Mouse (Mus musculus): ENCODE measurements around the gene Cfl1. TPM values are rescaled to one million over a fixed set of nuclear protein-coding genes. Genes with fewer than 3 reads are reported as not detected.

Cfl1 gene
- polyA plus RNA-seq (2017; shearing (Covaris generic)) = 2,966 TPM

DNA sequence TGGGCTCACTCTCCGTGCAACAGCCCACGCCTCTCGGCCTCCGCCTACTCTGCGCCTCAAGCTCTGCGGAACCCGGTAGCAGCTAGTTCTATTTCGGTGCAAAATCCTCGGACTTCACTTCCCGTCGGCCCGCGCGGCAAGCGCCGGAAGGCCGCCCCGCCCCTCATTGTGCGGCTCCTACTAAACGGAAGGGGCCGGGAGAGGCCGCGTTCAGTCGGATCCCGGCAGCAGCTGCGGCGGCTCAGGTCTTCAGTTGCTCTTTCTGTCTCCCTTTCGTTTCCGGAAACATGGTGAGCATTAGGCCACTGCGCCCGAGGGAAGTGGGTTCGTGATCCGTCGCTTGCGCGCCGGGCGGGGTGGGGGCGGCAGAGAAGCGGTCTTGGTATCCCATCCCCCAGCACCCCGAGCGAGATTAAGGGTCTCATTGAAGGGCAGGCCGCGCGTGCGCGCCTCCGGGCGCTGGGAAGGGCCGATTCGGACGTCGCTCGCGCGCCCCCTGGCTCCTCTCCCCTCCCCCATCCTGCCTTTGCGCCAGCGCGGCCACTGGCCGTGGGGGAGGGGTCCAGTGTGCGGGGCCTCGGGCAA lies at the start of gene Cfl1:
Cfl1 (plus strand) TSS at position 143 of the 585 bp plus-strand sequence.

DNA sequence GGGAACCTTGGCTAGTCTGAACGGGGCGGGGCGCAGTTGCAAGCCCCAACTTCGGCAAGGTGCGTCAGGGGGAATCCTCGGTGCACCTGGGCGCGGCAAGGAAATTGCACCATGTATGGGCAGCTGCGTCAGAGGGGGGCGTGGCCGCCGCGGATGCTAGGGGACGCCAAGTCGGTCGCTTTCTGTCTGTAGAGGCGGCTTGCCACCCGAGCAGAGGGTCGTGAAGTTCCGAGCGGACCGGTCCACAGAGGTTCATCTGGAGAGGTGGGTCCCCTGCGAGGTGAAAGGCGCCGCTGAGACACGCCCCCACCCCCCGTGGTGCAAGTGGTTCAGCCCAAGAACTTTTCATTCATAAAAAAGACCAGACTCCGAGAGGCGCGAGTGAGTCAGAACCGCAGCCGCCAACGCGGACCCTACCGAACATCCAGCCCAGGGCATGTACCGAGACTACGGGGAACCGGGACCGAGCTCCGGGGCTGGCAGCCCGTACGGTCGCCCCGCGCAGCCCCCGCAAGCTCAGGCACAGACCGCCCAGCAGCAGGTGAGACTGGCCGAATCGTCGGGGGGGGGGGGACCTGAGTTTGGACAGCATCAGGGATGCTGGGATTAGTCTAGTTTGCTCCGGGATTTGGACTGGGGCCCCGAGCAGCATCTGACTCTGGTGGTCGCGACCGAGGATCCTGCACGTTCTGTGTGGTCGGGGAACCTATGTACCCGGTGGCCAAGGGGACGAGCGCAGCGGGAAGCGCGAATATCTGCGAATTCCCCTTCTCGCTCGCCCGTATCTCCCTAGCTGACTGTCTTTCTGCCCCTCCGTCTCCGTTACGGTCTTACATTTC lies 42.5 kb upstream of the Cfl1 start, which contains the start of gene Fosl1:
Fosl1 (plus strand) TSS at position 33 of the 839 bp plus-strand sequence.

GRCm38 (mm10) chr19:5457746-5458442 lies 32.4 kb upstream of the Cfl1 start, which contains the start of gene Ccdc85b:
TSS of gene Ccdc85b (minus strand) at chr19:5457894.

DNA sequence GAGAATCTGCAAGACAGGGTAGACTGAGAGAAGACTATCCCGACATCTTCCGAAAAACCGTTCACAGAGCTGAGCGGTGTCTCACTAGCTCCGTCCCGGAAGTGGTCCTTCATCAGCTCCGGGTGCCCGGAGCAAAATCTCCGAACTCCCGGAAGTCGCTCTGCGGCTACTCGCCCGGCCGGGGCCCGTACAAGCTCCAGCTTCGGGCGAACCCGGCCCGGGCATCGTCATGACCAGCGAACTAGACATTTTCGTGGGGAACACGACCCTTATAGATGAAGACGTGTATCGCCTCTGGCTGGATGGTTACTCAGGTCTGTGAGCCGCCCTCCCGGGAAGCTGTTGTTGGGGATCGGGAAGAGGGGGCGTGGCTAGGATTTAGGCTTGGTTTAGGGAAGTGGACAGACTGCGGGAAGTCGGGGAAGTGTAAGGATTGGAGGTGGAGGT lies 29.8 kb upstream of the Cfl1 start, which contains the start of gene Fibp:
Fibp (plus strand) TSS at position 151 of the 447 bp plus-strand sequence.

DNA sequence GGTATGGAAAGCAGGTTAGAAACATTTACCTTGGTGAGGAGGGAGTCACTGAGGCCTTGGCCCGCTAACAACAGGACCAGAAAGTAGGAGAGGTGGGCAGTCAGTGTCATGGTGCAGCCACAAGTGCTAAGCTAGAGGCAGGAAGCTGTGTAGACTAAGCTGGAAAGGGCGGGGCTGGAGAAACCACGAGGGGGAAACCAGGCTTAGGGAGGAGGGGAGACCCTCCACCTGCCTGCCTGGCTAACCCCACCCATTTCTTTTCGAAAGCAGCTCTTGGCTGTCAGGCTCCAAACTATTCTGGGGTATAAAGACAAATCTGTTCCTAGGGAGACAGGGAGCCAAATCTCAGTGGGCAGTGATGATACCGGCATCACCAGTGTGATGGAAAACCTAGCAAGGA lies 21.9 kb upstream of the Cfl1 start, which contains the start of gene Ctsw:
Ctsw (minus strand) TSS at position 134 of the 400 bp plus-strand sequence.

DNA sequence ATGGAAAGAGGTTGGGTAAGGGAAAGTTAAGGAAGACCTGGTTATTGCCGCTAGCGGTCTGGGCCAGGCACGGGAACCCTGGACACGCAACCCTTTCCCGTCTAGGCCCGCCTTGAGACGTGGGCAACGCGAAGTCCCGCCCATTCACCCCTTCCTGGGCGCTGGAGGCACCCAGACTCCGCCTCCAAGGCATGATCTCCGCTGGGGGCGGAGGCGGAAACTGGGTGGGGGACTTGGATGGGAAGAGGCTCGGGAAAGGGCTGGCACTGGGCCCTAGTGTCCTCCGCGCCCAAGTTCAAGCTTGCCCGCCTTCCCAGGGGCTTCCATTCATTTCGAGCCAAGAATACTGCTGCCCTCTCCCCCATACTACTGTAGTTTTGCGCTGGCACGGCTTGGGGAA lies 16.5 kb upstream of the Cfl1 start, which contains the start of gene Efemp2:
Efemp2 (plus strand) TSS at position 235 of the 400 bp plus-strand sequence.

GRCm38 (mm10) chr19:5487768-5488550 lies 2.3 kb upstream of the Cfl1 start, which contains the start of gene Mus81:
TSS of gene Mus81 (minus strand) at chr19:5488402.

DNA sequence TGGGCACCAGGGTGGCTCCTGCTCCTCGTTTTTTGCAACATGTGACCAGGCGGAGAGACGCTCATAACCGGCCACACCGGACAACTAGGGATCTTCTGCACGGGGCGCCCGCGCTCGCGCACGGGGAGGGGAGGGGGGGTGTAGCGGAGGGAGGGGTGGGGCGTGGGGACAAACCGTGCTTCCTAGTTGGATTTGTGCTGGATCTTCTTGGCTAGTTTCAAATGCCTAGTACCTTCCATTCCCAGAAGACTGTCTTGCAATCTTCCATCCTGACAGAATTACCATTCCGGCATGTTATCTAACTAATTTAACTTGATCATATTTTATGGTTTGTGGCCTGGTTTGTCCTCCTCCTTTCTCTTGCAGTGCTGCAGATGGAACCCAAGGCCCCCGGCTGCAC lies 13.4 kb downstream of the Cfl1 start, which contains the start of gene 1700020D05Rik:
1700020D05Rik (minus strand) TSS at position 101 of the 400 bp plus-strand sequence.

DNA sequence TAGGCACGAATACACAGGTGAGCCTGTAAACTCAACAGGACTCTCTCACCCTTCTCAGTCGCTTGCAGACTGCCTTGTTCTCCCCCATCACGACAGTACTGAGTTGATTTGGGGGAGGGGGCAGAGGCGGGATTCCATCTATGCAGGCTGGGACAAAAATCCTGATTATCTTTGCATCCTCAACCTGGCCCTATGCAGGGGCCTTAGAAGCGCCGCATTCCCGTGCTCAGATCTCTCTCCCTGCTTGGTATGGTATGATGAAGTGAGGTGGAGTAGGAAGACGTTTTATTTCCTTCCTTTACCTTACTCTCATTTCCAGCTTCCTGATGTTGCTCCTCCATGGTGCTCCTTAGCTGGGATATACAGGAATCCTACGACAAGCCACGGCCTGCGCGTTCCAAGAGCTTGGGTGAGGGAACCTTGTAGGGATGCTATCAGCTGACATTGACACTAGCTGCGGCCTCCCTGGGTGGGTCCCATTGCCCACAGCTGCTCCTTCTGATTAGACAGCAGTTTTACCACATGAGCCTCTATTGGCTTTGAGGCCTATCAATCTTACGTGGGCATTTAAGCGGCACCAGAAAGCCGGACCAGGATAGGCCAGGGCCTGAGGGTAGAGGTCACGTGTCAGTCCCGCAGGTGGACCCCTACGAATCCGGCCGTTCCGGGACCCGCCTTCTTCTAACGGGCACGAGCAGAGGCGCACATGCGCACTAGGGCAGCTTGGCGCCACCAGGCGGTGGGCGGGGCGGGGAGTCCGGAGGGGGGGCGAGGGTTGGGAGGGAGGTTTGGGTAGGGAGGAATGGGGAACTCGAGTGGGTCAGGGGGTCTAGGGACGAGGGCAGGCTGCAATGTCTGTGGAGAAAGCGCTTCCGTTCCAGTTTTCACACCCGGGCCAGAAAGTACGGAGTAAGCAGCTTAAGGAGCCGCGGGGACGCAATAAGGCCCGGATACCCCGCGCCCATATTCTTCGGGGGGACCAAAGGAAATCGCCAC lies 20.1 kb downstream of the Cfl1 start, which contains the start of gene Snx32:
Snx32 (minus strand) TSS at position 508 of the 996 bp plus-strand sequence.

Other genes with a start within 250 kb of the Cfl1 start
- 92.1 TPM for gene Pacs1, start 217.3 kb upstream of the Cfl1 start, polyA plus RNA-seq (2017; shearing (Covaris generic))
- 304 TPM for gene Sf3b2, start 195.0 kb upstream of the Cfl1 start, polyA plus RNA-seq (2017; shearing (Covaris generic))
- not detected for gene Gal3st3, start 192.1 kb upstream of the Cfl1 start, polyA plus RNA-seq (2017; shearing (Covaris generic))
- not detected for gene Catsper1, start 154.7 kb upstream of the Cfl1 start, polyA plus RNA-seq (2017; shearing (Covaris generic))
- 0.10 TPM for gene Cst6, start 140.9 kb upstream of the Cfl1 start, polyA plus RNA-seq (2017; shearing (Covaris generic))
- gene Eif1ad, start 123.7 kb upstream of the Cfl1 start, polyA plus RNA-seq (2017; shearing (Covaris generic)) = 47.5 TPM
- 160 TPM for gene Banf1, start 123.3 kb upstream of the Cfl1 start, polyA plus RNA-seq (2017; shearing (Covaris generic))
- 224 TPM for gene Sart1, start 101.8 kb upstream of the Cfl1 start, polyA plus RNA-seq (2017; shearing (Covaris generic))
- gene Tsga10ip, start 87.9 kb upstream of the Cfl1 start, polyA plus RNA-seq (2017; shearing (Covaris generic)) = 1.1 TPM
- 180 TPM for gene Drap1, start 65.5 kb upstream of the Cfl1 start, polyA plus RNA-seq (2017; shearing (Covaris generic))
- 23.6 TPM for gene AI837181, start 65.3 kb upstream of the Cfl1 start, polyA plus RNA-seq (2017; shearing (Covaris generic))
- gene Fosl1, start 42.9 kb upstream of the Cfl1 start, polyA plus RNA-seq (2017; shearing (Covaris generic)) = not detected
- gene Ccdc85b, start 32.6 kb upstream of the Cfl1 start, polyA plus RNA-seq (2017; shearing (Covaris generic)) = 5.7 TPM
- gene Fibp, start 29.8 kb upstream of the Cfl1 start, polyA plus RNA-seq (2017; shearing (Covaris generic)) = 59.4 TPM
- 473 TPM for gene Ctsw, start 21.9 kb upstream of the Cfl1 start, polyA plus RNA-seq (2017; shearing (Covaris generic))
- 2.7 TPM for gene Efemp2, start 16.5 kb upstream of the Cfl1 start, polyA plus RNA-seq (2017; shearing (Covaris generic))
- 18.9 TPM for gene Mus81, start 2.1 kb upstream of the Cfl1 start, polyA plus RNA-seq (2017; shearing (Covaris generic))
- 0.38 TPM for gene 1700020D05Rik, start 13.3 kb downstream of the Cfl1 start, polyA plus RNA-seq (2017; shearing (Covaris generic))
- gene Snx32, start 20.1 kb downstream of the Cfl1 start, polyA plus RNA-seq (2017; shearing (Covaris generic)) = 3.2 TPM
- gene Ovol1, start 70.2 kb downstream of the Cfl1 start, polyA plus RNA-seq (2017; shearing (Covaris generic)) = 0.17 TPM
- 9.9 TPM for gene Ap5b1, start 77.6 kb downstream of the Cfl1 start, polyA plus RNA-seq (2017; shearing (Covaris generic))
- gene Rnaseh2c, start 111.4 kb downstream of the Cfl1 start, polyA plus RNA-seq (2017; shearing (Covaris generic)) = 106 TPM
- 87.0 TPM for gene Kat5, start 119.8 kb downstream of the Cfl1 start, polyA plus RNA-seq (2017; shearing (Covaris generic))
- gene Rela, start 147.0 kb downstream of the Cfl1 start, polyA plus RNA-seq (2017; shearing (Covaris generic)) = 333 TPM
- gene Sipa1, start 173.3 kb downstream of the Cfl1 start, polyA plus RNA-seq (2017; shearing (Covaris generic)) = 216 TPM
- gene Map3k11, start 198.3 kb downstream of the Cfl1 start, polyA plus RNA-seq (2017; shearing (Covaris generic)) = 60.9 TPM
- gene Pcnx3, start 198.5 kb downstream of the Cfl1 start, polyA plus RNA-seq (2017; shearing (Covaris generic)) = 38.2 TPM
- gene Kcnk7, start 213.9 kb downstream of the Cfl1 start, polyA plus RNA-seq (2017; shearing (Covaris generic)) = 5.8 TPM
- 53.7 TPM for gene Ehbp1l1, start 235.9 kb downstream of the Cfl1 start, polyA plus RNA-seq (2017; shearing (Covaris generic))
- 83.2 TPM for gene Fam89b, start 239.2 kb downstream of the Cfl1 start, polyA plus RNA-seq (2017; shearing (Covaris generic))

All from effector memory CD4-positive, alpha-beta T cell, adult 7 months (primary cell).